Mouse (Mus musculus) E14TG2a.4 (cell line): ENCODE data around the gene Senp1.

Source experiments
- CTCF ChIP-seq: conservative IDR thresholded peaks from 2 replicates; pipeline ENCODE4 v1.5.1; 2014; ENCODE audit warnings: low read length
- NANOG ChIP-seq: IDR thresholded peaks from 2 replicates; pipeline ENCODE4 v1.6.1; 2014; ENCODE audit warnings: borderline replicate concordance, low read length, mixed read lengths
- POU5F1 ChIP-seq: IDR thresholded peaks from 2 replicates; pipeline ENCODE4 v1.6.1; 2014; ENCODE audit warnings: low read length, borderline replicate concordance

DNA sequence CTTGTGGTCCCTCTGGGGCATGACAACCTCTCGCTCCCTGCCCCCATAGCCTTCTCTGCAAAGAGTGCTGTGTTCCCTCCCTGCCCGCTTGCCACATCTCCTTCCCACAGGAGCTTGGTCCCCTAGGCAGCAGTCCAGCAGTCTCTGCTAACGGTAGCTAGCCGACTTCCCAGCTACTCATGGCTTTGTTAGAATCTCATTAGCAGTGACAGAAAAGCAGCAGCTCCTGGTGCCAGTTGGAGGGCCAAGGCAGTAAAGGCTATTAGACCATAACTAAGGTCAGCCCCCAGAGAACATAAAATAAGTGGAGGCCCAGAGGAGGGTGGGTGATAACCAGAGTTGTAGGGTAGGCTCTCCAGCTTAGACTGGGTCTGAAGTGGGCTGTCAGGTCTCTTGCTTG lies 67.9 kb downstream of the Senp1 start:
- TF ChIP-seq CTCF: no peak
- no peak for TF ChIP-seq NANOG
- no peak for TF ChIP-seq POU5F1
